Mouse (Mus musculus) adipocyte (in vitro differentiated cells): ENCODE measurements around the gene 2010003K11Rik.
A peak's percentile ranks its signal among the peaks of the same experiment; 100 is the strongest.
"Not testable (repeated sequence)": the region's sequence is repeated elsewhere in the genome, so short reads cannot be mapped to it uniquely, and the experiment has no call there.

Experiments
- DNase-seq: peaks from one replicate; pipeline ENCODE4 v3.0.0-alpha.2; 2016; ENCODE audit warnings: low spot score

The 2010003K11Rik gene

GRCm38 (mm10) chr19:4456227-4456626 is 42.2 kb downstream of the 2010003K11Rik start:
- DNase-seq: peak; percentile 48

GRCm38 (mm10) chr19:4455071-4455800 is 43.1 kb downstream of the 2010003K11Rik start:
- DNase-seq: no peak

GRCm38 (mm10) chr19:4454040-4454439 is 44.3 kb downstream of the 2010003K11Rik start:
- not testable (repeated sequence) for DNase-seq

GRCm38 (mm10) chr19:4452525-4452924 is 45.9 kb downstream of the 2010003K11Rik start:
- DNase-seq: peak; percentile 90

GRCm38 (mm10) chr19:4451965-4452364 is 46.4 kb downstream of the 2010003K11Rik start:
- no peak for DNase-seq

GRCm38 (mm10) chr19:4451098-4451497 is 47.3 kb downstream of the 2010003K11Rik start:
- DNase-seq: no peak

GRCm38 (mm10) chr19:4450666-4451065 is 47.7 kb downstream of the 2010003K11Rik start:
- no peak for DNase-seq

GRCm38 (mm10) chr19:4449230-4449629 is 49.2 kb downstream of the 2010003K11Rik start:
- no peak for DNase-seq

GRCm38 (mm10) chr19:4447445-4447844 is 50.9 kb downstream of the 2010003K11Rik start:
- DNase-seq: no peak
